Mouse (Mus musculus) limb, embryonic 14.5 days (tissue): ENCODE results near the gene Ap2a1. TPM values are rescaled to one million over a fixed set of nuclear protein-coding genes. Genes with fewer than 3 reads are reported as not detected.

Experiments used
- ATAC-seq: fragments of 200-750 bp; cut with Nextera tagmentation; 2 replicates; pipeline ENCODE4 v1.8.0; 2017; ENCODE audit warnings: low read depth, moderate number of reproducible peaks, moderate TSS enrichment; ENCODE audit not compliant: low FRiP score
- DNase-seq: peaks from one replicate; pipeline ENCODE4 v3.0.0-alpha.2; 2015; ENCODE audit warnings: low spot score
- H3K27ac ChIP-seq: fragments of 300-500 bp; sonication (generic); replicated peaks from 2 replicates; pipeline ENCODE4 v1.5.1; 2014; ENCODE audit warnings: low read depth, mild to moderate bottlenecking, low read length, moderate library complexity, mixed read lengths
- H3K27me3 ChIP-seq: fragments of 300-500 bp; sonication (generic); 2 replicates; pipeline ENCODE4 v1.6.1; 2014; ENCODE audit warnings: low read length, mixed read lengths; ENCODE audit not compliant: control insufficient read depth, insufficient read depth
- H3K36me3 ChIP-seq: fragments of 300-500 bp; sonication (generic); 2 replicates; pipeline ENCODE4 v1.6.1; 2014; ENCODE audit warnings: mild to moderate bottlenecking, low read length, moderate library complexity, mixed read lengths; ENCODE audit not compliant: control insufficient read depth, insufficient read depth
- H3K4me1 ChIP-seq: fragments of 300-500 bp; sonication (generic); 2 replicates; pipeline ENCODE4 v1.6.1; 2014; ENCODE audit warnings: antibody characterized with exemption, low read length, mixed read lengths; ENCODE audit not compliant: control insufficient read depth, insufficient read depth
- H3K4me2 ChIP-seq: fragments of 300-500 bp; sonication (generic); replicated peaks from 2 replicates; pipeline ENCODE4 v1.6.1; 2014; ENCODE audit warnings: low read depth, mild to moderate bottlenecking, low read length, moderate library complexity; ENCODE audit not compliant: severe bottlenecking
- H3K4me3 ChIP-seq: fragments of 300-500 bp; sonication (generic); replicated peaks from 2 replicates; pipeline ENCODE4 v1.5.1; 2014; ENCODE audit warnings: low read length
- H3K9ac ChIP-seq: fragments of 300-500 bp; sonication (generic); 2 replicates; pipeline ENCODE4 v1.6.1; 2014; ENCODE audit warnings: mild to moderate bottlenecking, low read depth, low read length, moderate library complexity; ENCODE audit not compliant: severe bottlenecking
- H3K9me3 ChIP-seq: fragments of 300-500 bp; sonication (generic); 2 replicates; pipeline ENCODE4 v1.6.1; 2016; ENCODE audit warnings: low read length; ENCODE audit not compliant: control insufficient read depth
- POLR2A ChIP-seq: fragments of 200-500 bp; IDR thresholded peaks from 2 replicates; pipeline ENCODE4 v1.8.0; 2012; ENCODE audit warnings: inconsistent platforms, mild to moderate bottlenecking, moderate library complexity, borderline replicate concordance; ENCODE audit not compliant: insufficient read depth, insufficient read length; ENCODE audit errors: extremely low read depth
- WGBS: fragments of 180-500 bp; shearing (Covaris S2); extraction: QIAGEN DNeasy Blood & Tissue Kit; methylation state at CpG from one replicate; pipeline ENCODE4 v1.1.7; 2014; 5-methylcytosine and 5-hydroxymethylcytosine counted together
- polyA plus RNA-seq, 2 experiments: library from polyadenylated mRNA; depleted of rRNA in 1 of 2; stranded (reverse) in 1 of 2; unstranded in 1 of 2; fragments of >200 nt; fragmentation: Nextera tagmentation in 1 of 2; extraction: Ambion mirVana in 1 of 2; gene quantifications; 2 replicates each; pipeline versions ENCODE4 v1.2.1 to v1.2.3; 2012 to 2014

The Ap2a1 gene
- polyA plus RNA-seq (2012; rRNA removed) (113 and 141 TPM in 2 replicates), polyA plus RNA-seq (2014; fragmentation: Nextera tagmentation; extraction: Ambion mirVana) (72.2 and 75.7 TPM in 2 replicates)

GRCm38 (mm10) chr7:44929204-44930151 lies at the start of gene Ap2a1:
TSS of gene Ap2a1 (minus strand) at chr7:44929496.
- peaks cover 16% of the 10 kb centered on the region for H3K4me1 ChIP-seq
- peak within 1 kb of the TSS; percentile 87 for H3K4me3 ChIP-seq
- peak within 1 kb of the TSS; percentile 79 for H3K27ac ChIP-seq
- no peaks in the 10 kb centered on the region for H3K9me3 ChIP-seq
- peak; percentile 37; the same call in 1 of the 2 replicates for TF ChIP-seq POLR2A
- WGBS = 1% methylated on average over 79 of the region's 84 CpGs
- ATAC-seq (peak; percentile 99), DNase-seq (peak; percentile 100)
- peak within 1 kb of the TSS; percentile 65 for H3K4me2 ChIP-seq
- H3K27me3 ChIP-seq = no peaks in the 10 kb centered on the region
- H3K9ac ChIP-seq = peak within 1 kb of the TSS; percentile 81
- peaks cover 11% of the 10 kb centered on the region for H3K36me3 ChIP-seq

GRCm38 (mm10) chr7:44978300-44978699 lies 49.0 kb upstream of the Ap2a1 start:
- peaks cover 78% of the 10 kb centered on the region for H3K36me3 ChIP-seq
- no peak for TF ChIP-seq POLR2A
- H3K9me3 ChIP-seq = no peaks in the 10 kb centered on the region
- H3K4me3 ChIP-seq = no peak overlapping the region
- no peak overlapping the region for H3K9ac ChIP-seq
- H3K4me2 ChIP-seq = no peak overlapping the region
- H3K27me3 ChIP-seq = no peaks in the 10 kb centered on the region
- WGBS = 80% methylated on average over 3 of the region's 3 CpGs
- no peak for DNase-seq
- peaks cover 5% of the 10 kb centered on the region; the same call in 1 of the 2 replicates for H3K4me1 ChIP-seq
- no peak overlapping the region for H3K27ac ChIP-seq
- no peak for ATAC-seq

GRCm38 (mm10) chr7:44975117-44975419 lies 45.8 kb upstream of the Ap2a1 start:
- TF ChIP-seq POLR2A = no peak
- Histone ChIP-seq H3K9me3 (no peaks in the 10 kb centered on the region), H3K4me3 (0 out of 2 replicates have a peak overlapping the region, but pooled peaks have one; percentile 53), H3K4me1 (peaks cover 14% of the 10 kb centered on the region; the same call in 1 of the 2 replicates), H3K4me2 (0 out of 2 replicates have a peak overlapping the region, but pooled peaks have one; percentile 74), H3K27me3 (no peaks in the 10 kb centered on the region), H3K9ac (no peak overlapping the region), H3K36me3 (peaks cover 48% of the 10 kb centered on the region), H3K27ac (no peak overlapping the region)
- DNase-seq (no peak), ATAC-seq (no peak)
- whole genome bisulfite sequencing = 25% methylated on average over 6 of the region's 6 CpGs

- peak; percentile 25; the same call in 1 of the 2 replicates for TF ChIP-seq POLR2A
- ATAC-seq = peak; percentile 48
- H3K36me3 ChIP-seq = peaks cover 43% of the 10 kb centered on the region
- H3K4me1 ChIP-seq = peaks cover 14% of the 10 kb centered on the region; the same call in 1 of the 2 replicates
- no peaks in the 10 kb centered on the region for H3K27me3 ChIP-seq
- peak; percentile 87 for DNase-seq
- peak within 1 kb of the TSS; percentile 74 for H3K4me2 ChIP-seq
- H3K9me3 ChIP-seq = no peaks in the 10 kb centered on the region
- peak within 1 kb of the TSS; percentile 75 for H3K27ac ChIP-seq
- peak within 1 kb of the TSS; percentile 53 for H3K4me3 ChIP-seq
- 2% methylated on average over 22 of the region's 22 CpGs for WGBS
- H3K9ac ChIP-seq = peak within 1 kb of the TSS; percentile 58
Measured at GRCm38 (mm10) chr7:44974383-44975116, 45.3 kb upstream of the Ap2a1 start, which contains the start of gene Cpt1c. TSS of gene Cpt1c (minus strand) at chr7:44974851.
